Mouse (Mus musculus): ENCODE data around the gene Mrps18b. TPM values are rescaled to one million over a fixed set of nuclear protein-coding genes. Genes with fewer than 3 reads are reported as not detected.
A peak's percentile ranks its signal among the peaks of the same experiment; 100 is the strongest.

Gene Mrps18b
- polyA plus RNA-seq, 1 experiment from 2014 or later: 65.3 TPM

- ATAC-seq (ENCODE audit: low read depth): no peak
- Histone ChIP-seq H3K4me1 (ENCODE audit: control insufficient read depth, insufficient read depth, low read length) (peaks cover 44% of the 10 kb centered on the region), H3K4me2 (ENCODE audit: low read depth, low read length) (peak overlapping the region; percentile 94), H3K9me3 (ENCODE audit: control insufficient read depth, low read length) (no peaks in the 10 kb centered on the region), H3K4me3 (ENCODE audit: low read depth, low read length) (peak overlapping the region; percentile 78), H3K27me3 (ENCODE audit: control insufficient read depth, insufficient read depth, low read length) (no peaks in the 10 kb centered on the region), H3K27ac (ENCODE audit: low read depth, low read length) (peak overlapping the region; percentile 64; the same call in 1 of the 2 replicates), H3K9ac (replicated peaks; ENCODE audit: low read depth, low read length) (peak overlapping the region; percentile 63), H3K36me3 (ENCODE audit: control insufficient read depth, insufficient read depth, low read length) (peaks cover 15% of the 10 kb centered on the region)
- WGBS: 69% methylated on average over 9 of the region's 9 CpGs
These were observed 45.9 kb downstream of the Mrps18b start for GRCm38 (mm10) chr17:35870151-35870883.

GRCm38 (mm10) chr17:35869346-35870067, 46.7 kb downstream of the Mrps18b start:
- H3K4me2 ChIP-seq (ENCODE audit: low read depth, low read length): peak overlapping the region; percentile 94
- H3K36me3 ChIP-seq (ENCODE audit: control insufficient read depth, insufficient read depth, low read length): peaks cover 8% of the 10 kb centered on the region
- H3K9me3 ChIP-seq (ENCODE audit: control insufficient read depth, low read length): no peaks in the 10 kb centered on the region
- no peaks in the 10 kb centered on the region for H3K27me3 ChIP-seq (ENCODE audit: control insufficient read depth, insufficient read depth, low read length)
- ATAC-seq (ENCODE audit: low read depth): no peak
- peak overlapping the region; percentile 64; the same call in 1 of the 2 replicates for H3K27ac ChIP-seq (ENCODE audit: low read depth, low read length)
- H3K4me1 ChIP-seq (ENCODE audit: control insufficient read depth, insufficient read depth, low read length): peaks cover 49% of the 10 kb centered on the region
- H3K4me3 ChIP-seq (ENCODE audit: low read depth, low read length): peak overlapping the region; percentile 78
- H3K9ac ChIP-seq (replicated peaks; ENCODE audit: low read depth, low read length): peak overlapping the region; percentile 63
- WGBS: 3% methylated on average over 7 of the region's 7 CpGs

GRCm38 (mm10) chr17:35868961-35869345, 47.2 kb downstream of the Mrps18b start:
- Histone ChIP-seq H3K4me3 (ENCODE audit: low read depth, low read length) (peak overlapping the region; percentile 78), H3K36me3 (ENCODE audit: control insufficient read depth, insufficient read depth, low read length) (peaks cover 2% of the 10 kb centered on the region), H3K4me1 (ENCODE audit: control insufficient read depth, insufficient read depth, low read length) (peaks cover 49% of the 10 kb centered on the region), H3K9ac (replicated peaks; ENCODE audit: low read depth, low read length) (peak overlapping the region; percentile 63), H3K27me3 (ENCODE audit: control insufficient read depth, insufficient read depth, low read length) (no peaks in the 10 kb centered on the region), H3K4me2 (ENCODE audit: low read depth, low read length) (peak overlapping the region; percentile 94), H3K27ac (ENCODE audit: low read depth, low read length) (0 out of 2 replicates have a peak overlapping the region, but pooled peaks have one; percentile 1), H3K9me3 (ENCODE audit: control insufficient read depth, low read length) (no peaks in the 10 kb centered on the region)
- WGBS: 12% methylated on average over 7 of the region's 7 CpGs
- ATAC-seq (ENCODE audit: low read depth): no peak

GRCm38 (mm10) chr17:35868165-35868820, 47.9 kb downstream of the Mrps18b start:
- Histone ChIP-seq H3K36me3 (ENCODE audit: control insufficient read depth, insufficient read depth, low read length) (no peaks in the 10 kb centered on the region), H3K9me3 (ENCODE audit: control insufficient read depth, low read length) (no peaks in the 10 kb centered on the region), H3K27ac (ENCODE audit: low read depth, low read length) (peak overlapping the region; percentile 31; the same call in 1 of the 2 replicates), H3K27me3 (ENCODE audit: control insufficient read depth, insufficient read depth, low read length) (no peaks in the 10 kb centered on the region), H3K4me1 (ENCODE audit: control insufficient read depth, insufficient read depth, low read length) (peaks cover 45% of the 10 kb centered on the region), H3K4me2 (ENCODE audit: low read depth, low read length) (peak overlapping the region; percentile 94), H3K4me3 (ENCODE audit: low read depth, low read length) (peak overlapping the region; percentile 78), H3K9ac (replicated peaks; ENCODE audit: low read depth, low read length) (peak overlapping the region; percentile 63)
- ATAC-seq (ENCODE audit: low read depth): no peak
- 34% methylated on average over 17 of the region's 17 CpGs for WGBS

GRCm38 (mm10) chr17:35866911-35867890, 49.0 kb downstream of the Mrps18b start:
- peaks cover 40% of the 10 kb centered on the region for H3K4me1 ChIP-seq (ENCODE audit: control insufficient read depth, insufficient read depth, low read length)
- peak overlapping the region; percentile 96 for H3K27ac ChIP-seq (ENCODE audit: low read depth, low read length)
- no peaks in the 10 kb centered on the region for H3K36me3 ChIP-seq (ENCODE audit: control insufficient read depth, insufficient read depth, low read length)
- no peaks in the 10 kb centered on the region for H3K27me3 ChIP-seq (ENCODE audit: control insufficient read depth, insufficient read depth, low read length)
- H3K4me3 ChIP-seq (ENCODE audit: low read depth, low read length): peak overlapping the region; percentile 78
- H3K9ac ChIP-seq (replicated peaks; ENCODE audit: low read depth, low read length): peak overlapping the region; percentile 91
- no peak for ATAC-seq (ENCODE audit: low read depth)
- 8% methylated on average over 26 of the region's 26 CpGs for WGBS
- H3K4me2 ChIP-seq (ENCODE audit: low read depth, low read length): peak overlapping the region; percentile 94
- H3K9me3 ChIP-seq (ENCODE audit: control insufficient read depth, low read length): no peaks in the 10 kb centered on the region

GRCm38 (mm10) chr17:35866281-35866831, 49.8 kb downstream of the Mrps18b start:
- Histone ChIP-seq H3K27ac (ENCODE audit: low read depth, low read length) (peak overlapping the region; percentile 96), H3K9ac (replicated peaks; ENCODE audit: low read depth, low read length) (peak overlapping the region; percentile 91), H3K4me2 (ENCODE audit: low read depth, low read length) (peak overlapping the region; percentile 94), H3K27me3 (ENCODE audit: control insufficient read depth, insufficient read depth, low read length) (no peaks in the 10 kb centered on the region), H3K36me3 (ENCODE audit: control insufficient read depth, insufficient read depth, low read length) (no peaks in the 10 kb centered on the region), H3K4me1 (ENCODE audit: control insufficient read depth, insufficient read depth, low read length) (peaks cover 38% of the 10 kb centered on the region), H3K4me3 (ENCODE audit: low read depth, low read length) (peak overlapping the region; percentile 78), H3K9me3 (ENCODE audit: control insufficient read depth, low read length) (no peaks in the 10 kb centered on the region)
- WGBS: under 1% methylated on average over 34 of the region's 38 CpGs
- ATAC-seq (ENCODE audit: low read depth): peak; percentile 35

GRCm38 (mm10) chr17:35865481-35866280, 50.5 kb downstream of the Mrps18b start, which contains the start of gene Ppp1r18:
TSS of gene Ppp1r18 (plus strand) at chr17:35865593.
- Histone ChIP-seq H3K4me1 (ENCODE audit: control insufficient read depth, insufficient read depth, low read length) (peaks cover 35% of the 10 kb centered on the region), H3K9me3 (ENCODE audit: control insufficient read depth, low read length) (no peaks in the 10 kb centered on the region), H3K4me3 (ENCODE audit: low read depth, low read length) (peak within 1 kb of the TSS; percentile 78), H3K36me3 (ENCODE audit: control insufficient read depth, insufficient read depth, low read length) (no peaks in the 10 kb centered on the region), H3K27ac (ENCODE audit: low read depth, low read length) (peak within 1 kb of the TSS; percentile 96), H3K9ac (replicated peaks; ENCODE audit: low read depth, low read length) (peak within 1 kb of the TSS; percentile 91), H3K4me2 (ENCODE audit: low read depth, low read length) (peak within 1 kb of the TSS; percentile 94), H3K27me3 (ENCODE audit: control insufficient read depth, insufficient read depth, low read length) (no peaks in the 10 kb centered on the region)
- ATAC-seq (ENCODE audit: low read depth): peak; percentile 69
- under 1% methylated on average over 44 of the region's 48 CpGs for WGBS
